Mouse (Mus musculus): ENCODE data around the gene Gcnt4.
"Not testable (repeated sequence)": the region's sequence is repeated elsewhere in the genome, so short reads cannot be mapped to it uniquely, and the experiment has no call there.

The Gcnt4 gene

DNA sequence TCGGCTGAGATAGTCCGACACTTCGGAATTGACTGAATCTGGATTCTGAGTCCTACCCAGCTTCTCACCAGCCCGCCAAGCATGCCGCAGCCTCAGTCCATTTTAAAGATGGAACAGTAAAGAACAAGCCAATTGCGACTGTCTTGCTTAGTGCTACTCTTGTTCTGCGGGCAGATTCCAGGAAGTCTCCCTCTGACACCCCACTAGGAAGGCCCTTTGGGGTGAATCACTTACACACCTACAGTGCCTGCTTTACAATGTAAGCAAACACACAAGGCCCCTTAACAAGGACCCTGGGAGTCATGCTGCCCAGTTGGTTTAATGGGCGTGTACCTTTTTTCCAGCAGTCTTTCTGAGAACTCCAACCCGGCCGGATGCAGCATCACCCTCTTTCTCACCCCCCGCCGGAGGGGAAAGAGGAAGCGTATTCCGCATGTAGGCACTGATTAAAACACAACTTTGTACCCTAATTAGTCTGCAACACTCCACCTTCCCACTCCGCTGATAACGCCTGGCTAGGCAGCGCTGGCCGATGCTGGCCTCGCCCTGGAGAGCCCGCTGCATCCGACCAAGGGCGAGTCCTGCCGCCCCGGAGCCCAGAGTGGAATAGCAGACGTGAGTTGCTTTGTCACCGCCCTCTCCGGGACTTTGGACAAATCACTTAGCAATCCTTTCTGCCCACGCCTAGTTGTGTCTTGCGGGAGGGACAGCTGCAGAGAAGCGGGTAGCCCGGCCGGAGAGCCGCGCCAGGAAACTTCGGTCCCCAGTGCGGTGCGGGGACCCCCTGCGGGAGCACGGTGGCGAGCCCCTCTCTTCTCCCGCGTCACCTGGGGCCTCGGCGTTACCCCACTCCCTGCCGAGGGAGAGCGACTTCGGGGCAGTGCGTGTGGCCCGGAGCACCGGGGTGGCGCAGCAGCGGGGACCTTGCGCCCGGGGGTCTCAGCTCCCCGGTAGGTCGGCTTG, at the start of gene Gcnt4:
Gene Gcnt4, plus strand, starts transcription at position 691 of the 963 bp plus-strand sequence.
- peak; percentile 59 for DNase-seq

DNA sequence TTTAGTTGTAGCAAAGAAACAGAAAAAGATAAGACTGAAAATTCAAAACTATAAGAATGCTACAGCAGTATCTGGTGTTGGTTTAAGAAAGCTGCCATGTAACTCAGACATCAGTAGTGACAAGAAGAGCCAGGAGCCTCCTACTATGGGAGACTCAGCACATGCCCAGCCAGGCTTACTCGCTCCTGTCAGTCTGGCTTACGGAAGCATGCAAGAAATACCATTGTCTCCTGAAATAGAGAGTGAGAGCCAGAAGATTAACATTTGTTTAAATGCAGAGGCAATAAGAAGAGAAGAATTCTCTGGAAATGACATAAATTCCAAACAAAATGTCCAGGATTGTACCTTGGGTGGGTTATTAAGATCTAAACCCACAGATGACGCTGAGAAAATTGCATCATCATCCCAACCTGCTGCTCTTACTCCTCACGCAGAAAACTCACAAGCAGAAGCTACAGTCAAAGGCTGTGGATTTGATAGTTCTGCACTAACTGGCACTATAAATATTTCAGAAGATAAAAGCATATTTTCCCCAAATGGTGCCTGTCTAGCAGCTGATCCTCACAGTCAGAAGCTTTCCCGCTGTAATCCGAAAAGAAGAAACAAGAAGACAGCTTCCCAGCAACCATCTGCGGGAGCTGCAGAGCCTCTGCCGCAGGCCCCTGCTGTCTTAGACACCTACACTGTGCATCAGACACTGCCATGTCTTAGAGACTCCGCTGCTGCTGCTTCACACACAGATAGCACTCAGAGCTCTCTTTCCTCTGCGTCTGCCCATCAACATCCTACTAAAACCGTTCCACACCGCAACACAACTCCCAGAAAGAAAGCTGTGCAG, 46.0 kb upstream of the Gcnt4 start:
- DNase-seq: no peak

DNA sequence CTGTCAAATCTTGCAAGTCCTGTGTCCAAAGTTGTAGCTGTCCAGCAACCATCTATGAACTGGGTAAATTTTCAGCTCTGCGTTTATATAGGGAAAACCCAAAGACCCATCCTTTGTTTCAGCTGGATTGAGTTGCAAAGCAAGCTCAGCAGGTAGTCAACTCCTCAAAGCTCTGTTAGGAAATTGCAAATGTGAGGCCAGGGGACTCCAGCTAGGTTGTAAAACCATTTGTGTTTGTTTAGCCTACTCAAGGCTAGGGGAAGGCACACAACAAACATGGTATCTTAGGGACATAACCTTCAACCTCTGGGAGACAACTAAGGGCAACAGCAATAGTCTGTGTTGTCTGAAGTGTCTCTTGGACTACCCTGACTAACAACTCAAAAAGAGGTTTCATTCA, 40.0 kb upstream of the Gcnt4 start:
- no peak for DNase-seq

DNA sequence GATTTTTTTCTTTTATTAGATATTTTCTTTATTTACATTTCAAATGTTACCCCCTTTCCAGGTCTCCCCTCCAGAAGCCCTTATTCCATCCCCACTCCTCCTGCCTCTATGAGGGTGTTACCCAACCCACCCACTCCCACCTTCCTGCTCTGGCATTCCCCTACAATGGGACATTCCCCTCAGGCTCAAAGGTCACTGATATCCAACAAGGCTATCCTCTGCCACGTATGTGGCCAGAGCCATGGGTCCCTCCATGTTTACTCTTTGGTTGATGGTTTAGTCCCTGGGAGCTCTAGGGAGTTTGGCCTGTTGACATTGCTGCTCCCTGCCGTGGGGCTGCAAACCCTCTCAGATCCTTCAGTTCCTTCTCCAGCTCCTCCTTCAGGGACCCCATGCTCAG, 34.5 kb upstream of the Gcnt4 start:
- DNase-seq: peak; percentile 10

DNA sequence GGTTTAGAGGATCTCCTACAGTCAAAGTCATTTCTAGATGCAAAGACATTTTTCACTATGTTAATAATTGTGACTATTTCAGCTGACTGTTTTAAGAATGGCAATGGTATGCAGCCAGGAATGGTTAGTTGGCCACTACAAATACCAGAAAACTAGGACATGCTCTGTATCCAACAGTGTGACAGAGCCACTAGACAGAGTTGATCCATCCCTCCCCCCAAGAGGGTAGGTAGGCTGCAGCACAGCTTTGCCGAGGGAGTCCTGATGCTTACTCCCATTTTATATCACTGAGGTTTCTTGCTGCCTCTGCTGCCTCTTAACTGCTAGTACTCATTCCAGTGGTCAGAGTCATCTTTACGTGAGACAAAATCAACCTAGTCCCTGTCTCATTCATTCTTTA, 29.3 kb upstream of the Gcnt4 start:
- DNase-seq: no peak

DNA sequence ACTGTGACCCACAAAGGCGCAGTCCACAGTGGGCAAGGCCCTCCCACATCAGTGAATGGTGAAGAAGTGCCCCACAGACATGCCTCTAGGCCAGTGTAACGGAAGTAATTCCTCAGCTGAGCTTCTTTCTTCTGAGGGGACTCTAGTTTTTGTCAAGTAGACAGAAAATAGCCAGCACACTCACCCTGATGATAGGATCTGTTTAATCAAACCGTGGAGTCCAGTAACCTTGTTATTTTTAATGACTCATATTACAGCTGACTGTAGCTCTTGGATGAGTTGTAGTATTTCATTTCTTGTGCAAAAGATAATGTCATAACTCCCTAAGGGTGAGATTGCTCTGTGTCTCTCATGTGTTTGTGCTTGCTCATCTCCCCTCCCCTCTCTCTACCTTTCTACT, 17.8 kb upstream of the Gcnt4 start:
- no peak for DNase-seq

DNA sequence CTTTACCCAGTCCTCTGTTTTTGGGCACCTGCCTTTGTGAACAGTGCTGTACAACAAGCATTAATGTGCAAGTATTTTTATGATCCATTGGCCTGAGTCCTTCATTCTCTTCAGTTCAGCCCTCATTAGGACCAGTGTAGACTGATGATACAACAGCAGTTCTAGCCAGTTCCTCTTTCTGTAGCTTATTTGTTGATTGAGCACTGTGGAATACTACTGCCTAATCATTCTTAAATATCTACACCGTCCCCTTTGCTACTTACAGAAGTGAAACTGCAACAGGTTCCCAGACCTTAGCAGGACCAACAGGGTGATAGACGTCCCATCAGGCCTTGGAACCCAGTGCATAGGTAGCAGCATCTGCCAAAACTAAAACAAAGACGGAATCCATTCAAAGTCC, 13.3 kb upstream of the Gcnt4 start:
- no peak for DNase-seq

DNA sequence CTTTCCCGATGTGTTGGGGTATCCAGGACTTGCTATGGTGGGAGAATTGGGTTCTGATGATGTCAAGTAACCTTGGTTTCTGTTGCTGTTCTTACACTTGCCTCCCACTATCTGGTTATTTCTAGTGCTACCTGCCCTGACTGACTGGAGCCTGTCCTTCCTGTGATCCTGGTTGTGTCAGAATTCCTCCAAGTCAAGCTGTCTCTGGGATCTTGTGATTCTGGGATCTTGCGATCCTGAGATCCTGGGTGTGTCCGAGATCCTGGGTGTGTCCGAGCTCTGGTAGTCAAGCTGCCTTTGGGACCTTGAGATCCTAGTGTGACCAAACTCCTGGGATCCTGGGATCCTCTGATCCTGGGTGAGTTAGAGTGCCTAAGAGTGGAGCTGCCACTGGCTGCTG, 1.4 kb upstream of the Gcnt4 start:
- not testable (repeated sequence) for DNase-seq

DNA sequence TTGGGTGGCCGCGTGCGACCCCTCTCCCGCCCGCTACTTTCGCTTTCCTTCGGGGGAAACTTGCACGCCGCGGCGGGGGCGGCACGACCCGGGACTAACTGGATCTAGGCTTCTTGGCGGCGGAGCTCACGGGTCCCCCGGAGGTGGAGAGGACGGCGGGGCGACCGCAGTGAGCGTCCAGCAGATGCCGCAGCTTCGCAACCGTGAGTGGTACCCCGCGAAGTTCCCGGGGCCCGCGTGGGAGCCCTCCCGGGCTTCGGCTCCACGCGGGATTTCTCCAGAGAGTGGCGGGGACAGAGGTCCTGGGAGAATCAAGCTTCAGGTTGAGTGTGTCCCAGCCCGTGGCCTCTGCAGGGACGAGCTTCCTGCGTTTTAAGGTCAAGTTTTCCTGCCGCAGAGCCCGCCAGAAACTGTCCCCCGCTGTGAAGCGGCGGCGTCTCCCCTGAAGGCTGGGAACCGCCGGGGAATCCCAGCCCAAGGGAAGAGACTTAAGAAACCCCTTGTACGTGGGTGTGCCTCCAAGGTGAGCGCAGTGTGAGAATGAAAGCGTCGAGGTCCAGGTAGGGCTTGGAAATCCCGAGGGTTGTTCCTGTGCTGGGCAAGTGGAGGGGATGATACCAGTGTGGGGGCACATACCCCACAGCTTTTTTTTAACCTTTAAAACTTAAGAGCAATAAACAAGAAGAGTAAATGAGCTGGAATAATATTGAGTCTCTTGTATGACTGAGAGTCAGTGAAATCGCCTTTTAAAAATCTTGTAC, 676 bp downstream of the Gcnt4 start:
- no peak for DNase-seq

DNA sequence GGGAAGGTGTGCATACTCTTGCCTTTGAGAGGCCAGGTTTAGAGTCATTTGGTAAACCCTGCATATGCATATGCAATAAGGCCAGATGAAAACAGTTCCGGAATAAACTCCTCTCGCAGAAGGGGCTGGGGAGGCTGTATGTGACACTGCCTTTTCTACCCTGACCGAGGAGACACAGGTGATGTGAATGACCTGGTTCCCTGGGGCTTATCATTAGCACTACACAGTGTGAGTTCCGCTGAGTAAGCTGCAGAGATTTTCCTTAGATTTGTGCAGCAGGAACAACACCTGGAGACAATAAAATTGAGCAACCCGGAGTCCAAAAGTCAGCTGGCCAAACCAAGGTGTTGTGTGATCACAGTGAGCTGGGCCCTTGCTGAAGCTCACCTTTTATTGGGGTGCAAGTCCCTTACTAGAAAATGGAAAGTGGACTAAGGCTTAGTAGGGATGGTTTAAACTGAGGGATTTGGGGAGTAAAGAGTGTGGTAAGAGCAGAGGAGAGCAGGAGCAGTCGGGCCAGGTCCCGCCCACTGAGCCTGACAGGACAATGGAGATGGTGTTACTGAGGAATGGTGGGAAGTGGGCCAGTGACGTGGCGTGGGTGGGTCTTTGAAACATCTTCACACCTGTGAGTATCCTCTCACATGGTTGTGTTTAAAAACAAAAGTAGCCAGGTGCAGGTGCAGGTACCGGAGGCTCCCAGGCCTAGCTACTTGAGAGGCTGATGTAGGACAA, 1.7 kb downstream of the Gcnt4 start:
- no peak for DNase-seq

DNA sequence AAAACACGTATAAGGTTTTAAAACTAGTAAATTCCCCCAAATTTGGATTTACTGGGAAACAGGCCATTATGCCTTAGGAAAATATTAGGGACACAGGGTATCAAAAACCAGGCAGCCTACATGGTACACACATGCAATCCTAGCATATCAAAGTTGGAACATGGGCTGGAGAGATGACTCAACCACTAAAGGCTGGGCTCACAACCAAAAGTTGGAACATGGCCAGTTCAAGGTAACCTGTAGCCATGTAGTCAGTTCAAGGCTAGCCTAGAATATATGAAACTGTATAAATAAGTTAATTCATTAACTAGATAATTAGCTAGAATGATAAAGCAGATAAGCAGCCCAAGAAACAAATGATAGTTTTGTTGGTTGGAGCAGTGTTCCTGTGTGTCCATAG, 3.3 kb downstream of the Gcnt4 start:
- no peak for DNase-seq

DNA sequence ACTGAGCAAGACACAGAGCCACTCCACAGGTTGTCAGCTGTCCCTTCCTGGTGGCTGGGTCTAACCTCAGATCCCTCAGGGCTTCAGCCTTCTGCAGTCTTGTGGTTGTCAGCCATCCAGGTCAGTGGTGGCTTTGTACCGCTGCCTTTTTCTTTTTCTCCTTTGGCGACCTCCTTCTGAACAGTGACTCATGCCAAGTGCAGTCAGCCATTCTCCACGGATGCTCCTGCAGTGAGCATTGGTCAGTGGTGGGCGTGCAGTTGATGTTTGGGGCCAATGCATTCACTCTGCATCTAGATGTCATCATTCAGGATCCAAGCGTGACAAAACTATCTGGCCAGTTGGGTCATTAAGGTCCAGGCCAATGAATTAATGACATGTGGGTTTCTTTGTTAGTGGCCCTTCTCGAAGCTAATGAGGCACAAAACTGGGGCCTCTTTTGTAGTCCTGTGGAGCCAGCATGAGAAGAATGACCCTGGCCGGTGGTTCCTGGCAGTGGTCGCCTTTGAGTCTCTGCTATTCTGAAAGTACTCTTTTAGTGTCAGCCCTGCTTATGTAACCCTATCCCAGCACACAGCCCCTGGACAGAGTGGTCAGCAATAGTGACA, 4.0 kb downstream of the Gcnt4 start:
- no peak for DNase-seq

DNA sequence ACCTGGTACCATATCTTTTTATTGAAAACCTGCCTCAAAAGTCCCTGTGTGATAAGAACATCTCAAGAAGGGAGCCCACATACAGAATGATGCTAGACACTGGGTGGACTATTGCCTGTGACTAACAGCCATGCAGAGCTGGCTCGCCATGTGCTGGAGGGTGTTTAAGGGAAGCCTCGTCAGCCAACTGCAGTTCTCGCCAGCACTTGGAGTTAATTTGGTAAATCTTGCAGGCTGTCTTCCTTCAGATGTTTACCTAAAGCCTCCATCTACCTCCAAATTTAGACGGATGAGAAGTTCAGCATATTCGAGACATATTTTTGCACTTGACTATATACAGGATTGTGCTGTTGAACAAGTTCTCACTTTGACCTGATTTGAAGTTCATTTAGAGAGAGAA, 8.3 kb downstream of the Gcnt4 start:
- DNase-seq: no peak

DNA sequence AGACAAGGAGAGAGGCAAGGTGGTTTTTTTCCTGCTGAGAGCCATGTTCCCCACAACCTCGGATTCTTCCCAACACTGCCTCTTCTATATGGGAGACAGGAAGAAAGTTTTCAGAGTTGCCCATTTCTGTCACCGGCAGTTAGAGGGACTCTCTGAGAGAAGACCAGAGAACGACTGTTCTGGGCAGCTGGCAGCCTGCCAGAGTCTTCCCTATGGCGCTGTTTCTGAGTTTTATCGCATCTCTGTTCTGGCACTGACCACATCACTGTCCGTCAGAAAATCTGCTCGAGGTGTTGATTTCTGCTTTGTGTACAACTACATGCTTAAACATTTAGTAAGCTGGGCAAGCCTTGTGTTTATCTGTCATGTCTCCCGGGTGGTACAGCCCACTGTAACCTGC, 8.9 kb downstream of the Gcnt4 start:
- no peak for DNase-seq

DNA sequence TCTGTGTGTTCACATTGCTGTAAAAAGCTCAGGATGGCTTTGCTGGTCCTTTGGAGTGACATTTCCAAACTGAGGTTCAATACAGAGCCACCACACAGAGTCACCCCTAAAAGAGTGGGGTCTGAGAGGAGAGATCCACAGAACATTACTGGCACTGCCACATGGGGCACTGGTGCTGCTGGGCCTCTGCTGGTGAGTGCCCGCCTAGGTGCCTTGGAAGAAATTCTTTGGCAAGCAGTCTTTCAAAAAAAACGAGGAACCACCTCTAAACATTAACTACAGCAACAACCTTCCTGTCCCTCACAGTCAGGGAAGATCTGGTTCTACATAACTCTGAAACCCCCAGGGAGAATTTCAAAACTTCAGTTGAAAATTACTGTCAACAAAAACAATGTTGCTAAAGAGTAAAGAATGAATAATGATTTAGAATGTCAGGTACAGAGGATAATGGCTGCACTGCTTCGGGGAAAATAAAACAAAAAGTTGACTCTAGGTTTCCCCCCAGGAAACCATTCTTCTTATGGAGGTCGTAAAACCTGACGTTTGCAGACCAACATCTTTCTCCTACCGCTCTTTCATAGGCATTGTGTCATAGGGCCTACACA, 11.8 kb downstream of the Gcnt4 start:
- DNase-seq: no peak

DNA sequence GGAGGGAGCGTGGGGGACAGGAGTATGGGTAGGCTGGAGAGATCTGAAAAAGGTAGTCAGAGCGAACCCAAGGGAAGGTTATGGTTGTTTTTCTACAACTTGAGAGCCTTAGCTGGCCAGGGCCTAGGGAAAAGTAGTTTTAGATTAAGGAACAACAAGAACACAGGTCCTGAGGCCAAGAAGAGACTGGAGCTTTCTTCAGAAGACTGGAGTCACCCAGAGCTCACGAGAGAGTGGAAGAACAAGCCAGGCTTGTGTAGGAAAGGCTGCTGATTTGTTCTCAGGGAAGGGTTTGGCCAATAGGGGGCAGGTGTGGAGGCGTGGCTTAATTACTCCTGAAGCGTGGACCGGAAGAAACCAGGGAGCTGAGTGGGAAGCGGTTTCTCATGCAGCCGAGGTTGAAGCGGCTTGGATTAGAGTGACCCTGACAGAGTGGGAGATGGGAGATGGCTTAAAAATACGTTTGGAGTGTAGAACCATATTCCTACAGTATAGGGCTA, 12.6 kb downstream of the Gcnt4 start:
- no peak for DNase-seq

DNA sequence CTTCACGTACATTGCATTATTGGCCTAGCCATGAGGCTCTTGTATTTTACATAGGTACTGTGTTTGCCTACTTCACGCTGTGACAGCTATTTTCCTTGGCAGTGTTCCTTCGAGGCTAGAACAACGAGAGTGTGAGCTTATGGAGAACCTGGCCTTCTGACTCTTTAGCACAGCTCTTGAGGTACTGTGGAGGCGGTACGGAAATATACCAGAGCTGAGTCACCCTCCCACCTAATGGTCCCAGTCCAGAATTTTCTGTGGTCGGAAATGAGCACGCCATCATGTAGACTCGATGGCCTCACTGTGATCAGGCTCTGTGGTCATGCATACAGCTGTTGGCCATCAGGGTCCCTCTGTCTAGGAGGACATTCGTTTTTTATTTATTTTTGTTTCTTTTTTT, 15.2 kb downstream of the Gcnt4 start:
- no peak for DNase-seq

DNA sequence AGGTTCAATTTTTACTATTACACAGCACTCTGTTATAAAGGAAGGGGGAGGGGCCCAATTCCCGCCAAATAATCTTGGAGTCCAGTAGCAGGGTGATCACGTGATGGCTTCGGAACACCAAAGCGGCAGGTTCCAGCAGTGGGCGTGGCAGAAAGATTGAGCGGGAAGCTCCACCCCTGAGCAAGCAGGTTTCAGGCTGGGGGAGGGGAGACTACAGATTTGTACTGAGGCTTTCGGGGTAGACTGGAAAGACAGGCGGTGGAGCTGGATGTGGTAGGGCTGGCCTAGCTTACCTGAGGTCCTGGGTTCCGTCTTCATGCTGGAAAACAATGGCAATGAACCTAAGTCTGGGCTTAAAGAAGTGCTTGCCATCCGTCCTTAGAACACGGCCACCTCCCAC, 17.0 kb downstream of the Gcnt4 start:
- not testable (repeated sequence) for DNase-seq

DNA sequence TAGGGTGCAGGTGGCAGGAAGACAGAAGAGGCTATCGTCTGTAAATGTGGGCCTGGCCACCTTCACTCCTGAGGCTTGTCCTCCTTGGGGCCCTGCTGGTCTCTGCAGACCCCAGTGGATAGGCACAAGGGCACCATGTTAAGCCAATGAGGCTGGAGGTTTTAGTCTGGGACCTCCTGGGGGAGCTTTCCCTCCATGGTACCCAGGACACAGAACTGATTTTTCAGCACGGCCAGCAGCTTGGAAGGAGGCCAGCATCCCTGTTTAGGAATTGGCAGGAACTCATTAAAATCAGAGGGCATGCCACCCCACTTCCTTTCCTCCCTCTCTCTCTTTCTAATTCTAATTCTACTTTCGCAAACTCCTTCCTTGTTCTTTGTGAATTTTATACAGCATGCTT, 19.1 kb downstream of the Gcnt4 start:
- no peak for DNase-seq

DNA sequence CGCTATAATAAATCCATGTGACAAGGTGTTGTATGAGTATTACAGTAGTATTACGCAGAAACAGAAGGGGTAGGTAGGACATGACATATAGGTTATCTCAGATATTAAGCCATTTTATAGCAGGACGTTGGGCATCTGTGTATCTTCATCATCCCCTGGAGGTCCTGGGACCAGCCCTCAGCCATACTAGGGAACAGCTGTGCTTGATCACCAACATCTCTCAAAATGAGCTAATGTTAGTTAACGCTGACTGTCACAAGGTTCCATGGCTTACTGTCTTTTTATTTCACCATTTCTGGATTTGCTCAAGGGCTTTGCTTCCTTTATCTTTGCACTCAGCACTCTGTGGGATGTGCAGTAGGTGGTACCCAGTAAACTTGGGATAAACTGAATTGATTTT, 21.3 kb downstream of the Gcnt4 start:
- DNase-seq: no peak

DNA sequence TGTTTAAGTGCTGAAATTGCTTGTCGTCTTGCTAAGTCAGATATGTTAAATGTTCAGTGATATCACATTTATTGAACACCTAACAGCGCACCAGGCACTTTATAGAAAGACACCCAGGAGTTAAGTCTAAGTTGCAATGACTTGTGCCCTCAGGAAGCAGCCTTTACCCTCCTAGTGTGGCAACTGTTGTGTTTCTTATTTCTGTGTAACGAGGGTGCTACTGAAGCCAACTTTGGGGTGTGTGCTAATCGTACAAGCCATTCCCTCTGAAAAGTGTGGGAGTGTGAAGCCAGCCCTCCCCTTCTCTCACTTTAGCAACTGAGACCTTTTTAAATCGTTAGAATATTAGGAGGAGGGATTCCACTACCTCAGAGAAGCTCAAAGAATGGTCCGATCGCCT, 23.2 kb downstream of the Gcnt4 start:
- no peak for DNase-seq

Data from liver (tissue).